Mouse (Mus musculus): ENCODE data around the gene Iqce. TPM values are rescaled to one million over a fixed set of nuclear protein-coding genes. Genes with fewer than 3 reads are reported as not detected.

Gene Iqce
- polyA plus RNA-seq, 1 experiment = 11.0 TPM

GRCm38 (mm10) chr5:140638484-140638883, 63.7 kb downstream of the Iqce start:
- no peak overlapping the region for H3K27ac ChIP-seq (ENCODE audit: control insufficient read depth, insufficient read depth, low read depth, low read length, poor library complexity)
- TF ChIP-seq CTCF (IDR thresholded peaks at IDR 0.05; ENCODE audit: control insufficient read depth, insufficient read depth, low read length) (no peak), POLR2A (IDR thresholded peaks at IDR 0.05; ENCODE audit: borderline replicate concordance, control insufficient read depth, low read depth, low read length) (no peak)
- 91% methylated on average over 6 of the region's 6 CpGs for WGBS

DNA sequence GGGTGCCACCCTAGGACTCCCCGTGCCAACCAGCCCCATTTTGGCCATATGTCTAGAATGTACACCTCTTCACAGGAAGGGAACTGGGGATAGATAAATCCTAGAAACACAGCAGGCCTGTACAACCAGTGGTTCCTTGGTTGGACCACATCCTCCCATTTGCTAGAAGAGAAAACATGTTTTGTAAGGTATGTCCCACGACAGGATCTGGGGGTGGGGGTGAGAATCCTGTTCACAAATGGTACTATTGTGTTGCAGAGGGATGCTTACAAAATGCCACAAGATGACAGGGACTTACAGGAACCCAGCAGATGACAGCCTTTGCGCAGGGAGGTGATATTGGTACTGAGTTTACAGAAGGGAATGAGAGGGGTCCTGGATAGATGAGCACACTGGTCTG, 64.2 kb downstream of the Iqce start:
- H3K4me3 ChIP-seq (replicated peaks; ENCODE audit: control insufficient read depth, low read depth, low read length) = no peak overlapping the region
- WGBS = 58% methylated on average over 3 of the region's 3 CpGs
- H3K4me1 ChIP-seq (ENCODE audit: control insufficient read depth, insufficient read depth, low read length) = peaks cover 10% of the 10 kb centered on the region
- TF ChIP-seq CTCF (IDR thresholded peaks at IDR 0.05; ENCODE audit: control insufficient read depth, insufficient read depth, low read length) = no peak
- no peak for TF ChIP-seq POLR2A (IDR thresholded peaks at IDR 0.05; ENCODE audit: borderline replicate concordance, control insufficient read depth, low read depth, low read length)
- H3K27ac ChIP-seq (ENCODE audit: control insufficient read depth, insufficient read depth, low read depth, low read length, poor library complexity) = no peak overlapping the region

More at GRCm38 (mm10) chr5:140638484-140638883, 63.7 kb downstream of the Iqce start:
- Histone ChIP-seq H3K4me3 (replicated peaks; ENCODE audit: control insufficient read depth, low read depth, low read length) (no peak overlapping the region), H3K4me1 (ENCODE audit: control insufficient read depth, insufficient read depth, low read length) (peaks cover 11% of the 10 kb centered on the region)

GRCm38 (mm10) chr5:140637058-140637410, 65.1 kb downstream of the Iqce start:
- Histone ChIP-seq H3K4me3 (replicated peaks; ENCODE audit: control insufficient read depth, low read depth, low read length) (no peak overlapping the region), H3K27ac (ENCODE audit: control insufficient read depth, insufficient read depth, low read depth, low read length, poor library complexity) (peak overlapping the region; percentile 82), H3K4me1 (ENCODE audit: control insufficient read depth, insufficient read depth, low read length) (peaks cover 7% of the 10 kb centered on the region)
- WGBS = 70% methylated on average over 6 of the region's 6 CpGs
- TF ChIP-seq CTCF (IDR thresholded peaks at IDR 0.05; ENCODE audit: control insufficient read depth, insufficient read depth, low read length) (no peak), POLR2A (IDR thresholded peaks at IDR 0.05; ENCODE audit: borderline replicate concordance, control insufficient read depth, low read depth, low read length) (no peak)

- Histone ChIP-seq H3K4me3 (replicated peaks; ENCODE audit: control insufficient read depth, low read depth, low read length) (no peak overlapping the region), H3K4me1 (ENCODE audit: control insufficient read depth, insufficient read depth, low read length) (peaks cover 4% of the 10 kb centered on the region), H3K27ac (ENCODE audit: control insufficient read depth, insufficient read depth, low read depth, low read length, poor library complexity) (peak overlapping the region; percentile 82)
- TF ChIP-seq CTCF (IDR thresholded peaks at IDR 0.05; ENCODE audit: control insufficient read depth, insufficient read depth, low read length) = no peak
- TF ChIP-seq POLR2A (IDR thresholded peaks at IDR 0.05; ENCODE audit: borderline replicate concordance, control insufficient read depth, low read depth, low read length) = no peak
- 40% methylated on average over 7 of the region's 7 CpGs for WGBS
Observed at GRCm38 (mm10) chr5:140636316-140637057, 65.7 kb downstream of the Iqce start.

GRCm38 (mm10) chr5:140634798-140635722, 67.1 kb downstream of the Iqce start:
- peaks cover 1% of the 10 kb centered on the region; the same call in 1 of the 2 replicates for H3K4me1 ChIP-seq (ENCODE audit: control insufficient read depth, insufficient read depth, low read length)
- WGBS = 93% methylated on average over 26 of the region's 26 CpGs

GRCm38 (mm10) chr5:140633432-140633831, 68.7 kb downstream of the Iqce start:
- 88% methylated on average over 7 of the region's 7 CpGs for WGBS
- peaks cover 1% of the 10 kb centered on the region; the same call in 1 of the 2 replicates for H3K4me1 ChIP-seq (ENCODE audit: control insufficient read depth, insufficient read depth, low read length)
- TF ChIP-seq CTCF (IDR thresholded peaks at IDR 0.05; ENCODE audit: control insufficient read depth, insufficient read depth, low read length) = no peak
- no peak for TF ChIP-seq POLR2A (IDR thresholded peaks at IDR 0.05; ENCODE audit: borderline replicate concordance, control insufficient read depth, low read depth, low read length)
- no peak overlapping the region for H3K4me3 ChIP-seq (replicated peaks; ENCODE audit: control insufficient read depth, low read depth, low read length)
- H3K27ac ChIP-seq (ENCODE audit: control insufficient read depth, insufficient read depth, low read depth, low read length, poor library complexity) = no peak overlapping the region

More at GRCm38 (mm10) chr5:140634798-140635722, 67.1 kb downstream of the Iqce start:
- Histone ChIP-seq H3K4me3 (replicated peaks; ENCODE audit: control insufficient read depth, low read depth, low read length) (no peak overlapping the region), H3K27ac (ENCODE audit: control insufficient read depth, insufficient read depth, low read depth, low read length, poor library complexity) (no peak overlapping the region)
- no peak for TF ChIP-seq CTCF (IDR thresholded peaks at IDR 0.05; ENCODE audit: control insufficient read depth, insufficient read depth, low read length)
- no peak for TF ChIP-seq POLR2A (IDR thresholded peaks at IDR 0.05; ENCODE audit: borderline replicate concordance, control insufficient read depth, low read depth, low read length)

GRCm38 (mm10) chr5:140628995-140629394, 73.2 kb downstream of the Iqce start:
- H3K4me1 ChIP-seq (ENCODE audit: control insufficient read depth, insufficient read depth, low read length) = no peaks in the 10 kb centered on the region; the same call in 1 of the 2 replicates
- TF ChIP-seq CTCF (IDR thresholded peaks at IDR 0.05; ENCODE audit: control insufficient read depth, insufficient read depth, low read length) = peak; percentile 84
- no peak for TF ChIP-seq POLR2A (IDR thresholded peaks at IDR 0.05; ENCODE audit: borderline replicate concordance, control insufficient read depth, low read depth, low read length)
- no peak overlapping the region for H3K27ac ChIP-seq (ENCODE audit: control insufficient read depth, insufficient read depth, low read depth, low read length, poor library complexity)
- H3K4me3 ChIP-seq (replicated peaks; ENCODE audit: control insufficient read depth, low read depth, low read length) = no peak overlapping the region
- 84% methylated on average over 9 of the region's 9 CpGs for WGBS

DNA sequence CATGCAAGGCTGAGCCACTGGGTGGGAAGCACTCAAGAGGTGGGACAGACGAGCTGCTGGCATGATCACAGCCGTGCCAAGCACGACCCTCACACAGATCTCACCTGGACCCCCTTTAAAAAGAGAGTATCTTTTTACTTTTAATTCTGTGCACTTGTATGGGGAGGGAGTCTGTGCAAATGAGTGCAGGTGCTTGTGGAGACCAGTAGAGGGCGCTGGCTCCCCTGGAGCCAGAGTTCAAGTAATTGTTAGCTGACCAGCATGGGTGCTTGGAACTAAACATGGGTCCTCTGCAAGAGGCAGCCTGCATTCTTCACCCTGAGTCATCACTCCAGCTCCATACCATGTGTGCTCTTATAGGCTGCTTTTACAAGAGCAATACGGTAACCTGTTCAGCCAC, 74.6 kb downstream of the Iqce start:
- H3K4me1 ChIP-seq (ENCODE audit: control insufficient read depth, insufficient read depth, low read length) = no peaks in the 10 kb centered on the region; the same call in 1 of the 2 replicates
- no peak overlapping the region for H3K27ac ChIP-seq (ENCODE audit: control insufficient read depth, insufficient read depth, low read depth, low read length, poor library complexity)
- 89% methylated on average over 5 of the region's 5 CpGs for WGBS
- no peak for TF ChIP-seq CTCF (IDR thresholded peaks at IDR 0.05; ENCODE audit: control insufficient read depth, insufficient read depth, low read length)
- TF ChIP-seq POLR2A (IDR thresholded peaks at IDR 0.05; ENCODE audit: borderline replicate concordance, control insufficient read depth, low read depth, low read length) = no peak
- no peak overlapping the region for H3K4me3 ChIP-seq (replicated peaks; ENCODE audit: control insufficient read depth, low read depth, low read length)

All from bone marrow, adult 2 months (tissue).